Mouse (Mus musculus): ENCODE measurements around the gene Gm3415. TPM values are rescaled to one million over a fixed set of nuclear protein-coding genes. Genes with fewer than 3 reads are reported as not detected.
"Not testable (repeated sequence)": the region's sequence is repeated elsewhere in the genome, so short reads cannot be mapped to it uniquely, and the experiment has no call there.

Gm3415 gene
- polyA plus RNA-seq, 1 experiment from 2014 or later, result not detected

DNA sequence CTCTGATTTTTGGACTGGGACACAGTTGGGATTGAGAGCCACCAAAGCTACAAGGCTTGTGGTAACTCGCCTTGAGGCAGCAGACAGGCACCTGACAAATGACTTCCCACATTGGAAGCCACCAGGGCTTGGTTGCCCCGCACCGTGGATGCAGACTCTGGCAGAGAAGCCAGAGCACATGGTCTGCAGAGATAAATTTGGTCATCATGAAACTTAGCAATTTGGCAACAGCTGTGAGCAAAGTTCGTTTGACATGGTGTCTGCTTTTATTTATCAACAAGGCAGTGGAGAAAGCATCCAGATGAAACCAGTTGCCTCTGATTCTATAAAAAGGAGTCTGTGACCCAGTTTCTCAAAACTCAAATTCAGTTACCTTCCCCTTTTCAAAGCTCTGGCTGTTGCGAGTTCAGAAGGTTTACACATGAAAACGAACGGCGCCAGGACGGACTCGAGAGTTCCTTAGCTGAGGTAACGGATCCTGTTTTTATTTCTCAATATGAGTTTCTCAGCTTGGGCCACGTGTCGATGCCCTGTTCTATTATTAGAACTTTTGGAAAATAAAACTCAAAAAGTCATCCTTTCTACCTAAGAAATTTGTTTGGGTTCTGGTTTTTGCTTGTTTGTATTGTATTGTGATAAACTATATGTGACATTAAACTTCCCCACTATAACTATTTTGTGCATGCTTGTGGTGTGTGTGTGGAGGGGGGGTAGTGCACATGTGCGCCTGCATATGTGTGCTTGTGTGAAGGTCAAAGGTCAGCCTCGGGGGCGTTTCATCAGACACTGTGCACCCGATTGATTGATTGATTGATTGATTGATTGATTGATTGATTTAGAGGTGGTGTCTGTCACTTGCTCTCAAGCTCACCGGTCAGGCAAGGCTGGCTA, 40.9 kb downstream of the Gm3415 start:
- 71% methylated on average over 18 of the region's 18 CpGs for WGBS
- Histone ChIP-seq H3K9ac (ENCODE audit: low read length) (no peak overlapping the region), H3K36me3 (ENCODE audit: control insufficient read depth, insufficient read depth) (no peaks in the 10 kb centered on the region), H3K4me2 (ENCODE audit: low read depth, low read length) (no peak overlapping the region), H3K4me3 (ENCODE audit: low read length) (no peak overlapping the region), H3K27ac (ENCODE audit: low read length) (no peak overlapping the region), H3K4me1 (ENCODE audit: control insufficient read depth, insufficient read depth, low read length) (no peaks in the 10 kb centered on the region), H3K9me3 (replicated peaks; ENCODE audit: control insufficient read depth, low read length) (peaks cover 5% of the 10 kb centered on the region; the same call in 1 of the 2 replicates), H3K27me3 (ENCODE audit: control insufficient read depth, insufficient read depth, low read length) (no peaks in the 10 kb centered on the region)
- ATAC-seq (replicated peaks; ENCODE audit: extremely low read depth, insufficient read depth, low FRiP score), result no peak

GRCm38 (mm10) chr5:146597503-146597874, 41.6 kb downstream of the Gm3415 start:
- WGBS, result 87% methylated on average over 10 of the region's 10 CpGs
- ATAC-seq (replicated peaks; ENCODE audit: extremely low read depth, insufficient read depth, low FRiP score), result no peak
- H3K4me1 ChIP-seq (ENCODE audit: control insufficient read depth, insufficient read depth, low read length), result no peaks in the 10 kb centered on the region
- peaks cover 5% of the 10 kb centered on the region; the same call in 1 of the 2 replicates for H3K9me3 ChIP-seq (replicated peaks; ENCODE audit: control insufficient read depth, low read length)
- H3K36me3 ChIP-seq (ENCODE audit: control insufficient read depth, insufficient read depth), result no peaks in the 10 kb centered on the region
- no peaks in the 10 kb centered on the region for H3K27me3 ChIP-seq (ENCODE audit: control insufficient read depth, insufficient read depth, low read length)
- no peak overlapping the region for H3K4me2 ChIP-seq (ENCODE audit: low read depth, low read length)
- no peak overlapping the region for H3K9ac ChIP-seq (ENCODE audit: low read length)
- no peak overlapping the region for H3K27ac ChIP-seq (ENCODE audit: low read length)
- no peak overlapping the region for H3K4me3 ChIP-seq (ENCODE audit: low read length)

GRCm38 (mm10) chr5:146598215-146599119, 42.5 kb downstream of the Gm3415 start:
- H3K27ac ChIP-seq (ENCODE audit: low read length), result no peak overlapping the region
- H3K36me3 ChIP-seq (ENCODE audit: control insufficient read depth, insufficient read depth), result no peaks in the 10 kb centered on the region
- H3K9me3 ChIP-seq (replicated peaks; ENCODE audit: control insufficient read depth, low read length), result peaks cover 5% of the 10 kb centered on the region; the same call in 1 of the 2 replicates
- ATAC-seq (replicated peaks; ENCODE audit: extremely low read depth, insufficient read depth, low FRiP score), result no peak
- H3K27me3 ChIP-seq (ENCODE audit: control insufficient read depth, insufficient read depth, low read length), result no peaks in the 10 kb centered on the region
- H3K4me3 ChIP-seq (ENCODE audit: low read length), result no peak overlapping the region
- 82% methylated on average over 27 of the region's 27 CpGs for WGBS
- H3K4me1 ChIP-seq (ENCODE audit: control insufficient read depth, insufficient read depth, low read length), result no peaks in the 10 kb centered on the region
- H3K4me2 ChIP-seq (ENCODE audit: low read depth, low read length), result no peak overlapping the region
- H3K9ac ChIP-seq (ENCODE audit: low read length), result no peak overlapping the region

- H3K4me2 ChIP-seq (ENCODE audit: low read depth, low read length); H3K9ac ChIP-seq (ENCODE audit: low read length); H3K4me3 ChIP-seq (ENCODE audit: low read length); H3K9me3 ChIP-seq (replicated peaks; ENCODE audit: control insufficient read depth, low read length); ATAC-seq (replicated peaks; ENCODE audit: extremely low read depth, insufficient read depth, low FRiP score); H3K27me3 ChIP-seq (ENCODE audit: control insufficient read depth, insufficient read depth, low read length); H3K27ac ChIP-seq (ENCODE audit: low read length); H3K36me3 ChIP-seq (ENCODE audit: control insufficient read depth, insufficient read depth); H3K4me1 ChIP-seq (ENCODE audit: control insufficient read depth, insufficient read depth, low read length): not testable (repeated sequence)
- WGBS, result 77% methylated on average over 7 of the region's 7 CpGs
Measured at GRCm38 (mm10) chr5:146599216-146599615, 43.3 kb downstream of the Gm3415 start.

GRCm38 (mm10) chr5:146599970-146600369, 44.0 kb downstream of the Gm3415 start:
- Histone ChIP-seq H3K9me3 (replicated peaks; ENCODE audit: control insufficient read depth, low read length) (no peaks in the 10 kb centered on the region), H3K4me3 (ENCODE audit: low read length) (no peak overlapping the region), H3K27me3 (ENCODE audit: control insufficient read depth, insufficient read depth, low read length) (no peaks in the 10 kb centered on the region), H3K36me3 (ENCODE audit: control insufficient read depth, insufficient read depth) (no peaks in the 10 kb centered on the region), H3K4me1 (ENCODE audit: control insufficient read depth, insufficient read depth, low read length) (no peaks in the 10 kb centered on the region), H3K4me2 (ENCODE audit: low read depth, low read length) (no peak overlapping the region), H3K9ac (ENCODE audit: low read length) (no peak overlapping the region), H3K27ac (ENCODE audit: low read length) (no peak overlapping the region)
- 70% methylated on average over 5 of the region's 5 CpGs for WGBS
- no peak for ATAC-seq (replicated peaks; ENCODE audit: extremely low read depth, insufficient read depth, low FRiP score)

DNA sequence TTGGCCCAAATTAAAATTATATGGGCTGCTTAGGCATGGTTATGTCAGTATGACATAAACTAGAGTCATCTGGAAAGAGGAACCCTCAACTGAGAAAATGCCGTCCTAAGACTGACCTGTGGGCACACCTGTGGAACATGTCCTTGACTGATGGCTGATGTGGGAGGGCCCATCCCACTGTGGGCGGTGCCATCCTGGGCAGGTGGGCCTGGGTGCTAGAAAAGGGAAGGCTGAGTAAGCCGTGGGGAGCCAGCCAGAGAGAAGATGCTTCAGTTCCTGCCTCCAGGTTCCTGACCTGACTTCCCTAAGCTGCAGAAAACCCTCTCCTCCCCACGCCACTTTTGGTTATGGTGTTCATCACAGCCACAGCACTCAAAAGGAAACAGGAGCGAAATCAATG, 50.3 kb downstream of the Gm3415 start:
- Histone ChIP-seq H3K9me3 (replicated peaks; ENCODE audit: control insufficient read depth, low read length) (no peaks in the 10 kb centered on the region), H3K4me2 (ENCODE audit: low read depth, low read length) (no peak overlapping the region), H3K27me3 (ENCODE audit: control insufficient read depth, insufficient read depth, low read length) (no peaks in the 10 kb centered on the region), H3K36me3 (ENCODE audit: control insufficient read depth, insufficient read depth) (no peaks in the 10 kb centered on the region), H3K4me1 (ENCODE audit: control insufficient read depth, insufficient read depth, low read length) (no peaks in the 10 kb centered on the region), H3K27ac (ENCODE audit: low read length) (no peak overlapping the region), H3K4me3 (ENCODE audit: low read length) (no peak overlapping the region), H3K9ac (ENCODE audit: low read length) (no peak overlapping the region)
- WGBS, result 59% methylated on average over 5 of the region's 5 CpGs
- ATAC-seq (replicated peaks; ENCODE audit: extremely low read depth, insufficient read depth, low FRiP score), result no peak

DNA sequence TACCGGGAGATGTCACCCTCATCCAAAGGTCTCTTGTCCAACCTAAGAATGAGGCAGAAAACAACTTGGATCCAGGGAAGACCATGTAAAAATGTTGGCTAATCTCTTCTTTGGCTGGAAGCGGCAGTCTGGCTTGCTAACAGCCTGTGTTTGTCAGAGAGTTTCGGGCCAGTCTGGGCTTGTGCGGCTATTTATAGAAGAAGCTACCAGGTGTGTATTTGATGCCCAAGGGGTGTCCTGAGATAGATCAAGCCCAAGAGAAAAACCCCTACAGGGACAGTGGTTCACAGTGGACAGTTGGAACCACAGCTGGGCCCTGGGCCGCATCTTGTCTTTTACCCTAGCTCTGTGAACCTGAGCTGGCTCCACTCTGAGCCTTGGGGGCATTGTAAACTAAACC, 51.0 kb downstream of the Gm3415 start:
- H3K36me3 ChIP-seq (ENCODE audit: control insufficient read depth, insufficient read depth), result no peaks in the 10 kb centered on the region
- ATAC-seq (replicated peaks; ENCODE audit: extremely low read depth, insufficient read depth, low FRiP score), result no peak
- H3K4me3 ChIP-seq (ENCODE audit: low read length), result no peak overlapping the region
- WGBS, result 85% methylated on average over 5 of the region's 5 CpGs
- no peak overlapping the region for H3K4me2 ChIP-seq (ENCODE audit: low read depth, low read length)
- H3K9me3 ChIP-seq (replicated peaks; ENCODE audit: control insufficient read depth, low read length), result no peaks in the 10 kb centered on the region
- H3K4me1 ChIP-seq (ENCODE audit: control insufficient read depth, insufficient read depth, low read length), result no peaks in the 10 kb centered on the region
- no peak overlapping the region for H3K27ac ChIP-seq (ENCODE audit: low read length)
- H3K27me3 ChIP-seq (ENCODE audit: control insufficient read depth, insufficient read depth, low read length), result no peaks in the 10 kb centered on the region
- no peak overlapping the region for H3K9ac ChIP-seq (ENCODE audit: low read length)

DNA sequence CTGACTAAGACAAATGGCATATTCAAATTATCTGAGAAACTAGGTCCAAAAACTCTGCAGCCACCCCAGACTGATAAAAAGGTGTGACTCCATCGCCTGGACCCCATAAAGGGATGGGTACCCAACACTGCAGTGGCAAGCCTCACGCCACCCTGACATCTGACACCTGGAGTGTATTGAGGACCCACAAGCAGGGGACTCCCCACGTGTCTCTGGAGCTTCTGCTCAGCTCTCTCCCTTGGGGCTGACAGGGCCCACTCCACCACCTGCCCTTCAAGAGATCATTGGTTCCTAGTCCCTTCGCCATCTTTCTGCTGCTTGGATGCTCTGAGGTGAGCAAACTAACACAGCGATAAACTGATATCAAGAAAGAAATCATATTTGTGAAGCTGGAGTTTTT, 51.9 kb downstream of the Gm3415 start:
- no peak overlapping the region for H3K9ac ChIP-seq (ENCODE audit: low read length)
- H3K4me2 ChIP-seq (ENCODE audit: low read depth, low read length), result no peak overlapping the region
- H3K27me3 ChIP-seq (ENCODE audit: control insufficient read depth, insufficient read depth, low read length), result no peaks in the 10 kb centered on the region
- 69% methylated on average over 5 of the region's 5 CpGs for WGBS
- H3K4me1 ChIP-seq (ENCODE audit: control insufficient read depth, insufficient read depth, low read length), result no peaks in the 10 kb centered on the region
- H3K36me3 ChIP-seq (ENCODE audit: control insufficient read depth, insufficient read depth), result no peaks in the 10 kb centered on the region
- no peak overlapping the region for H3K27ac ChIP-seq (ENCODE audit: low read length)
- no peaks in the 10 kb centered on the region for H3K9me3 ChIP-seq (replicated peaks; ENCODE audit: control insufficient read depth, low read length)
- ATAC-seq (replicated peaks; ENCODE audit: extremely low read depth, insufficient read depth, low FRiP score), result no peak
- H3K4me3 ChIP-seq (ENCODE audit: low read length), result no peak overlapping the region
